Mouse (Mus musculus): ENCODE measurements around the gene Wdr20.
"Not testable (repeated sequence)": the region's sequence is repeated elsewhere in the genome, so short reads cannot be mapped to it uniquely, and the experiment has no call there.

Wdr20 gene

GRCm38 (mm10) chr12:110737170-110738157 is at the start of gene Wdr20:
TSS of gene Wdr20 (plus strand) at chr12:110737944.
- DNase-seq (ENCODE audit: low spot score in 2 of 2) = peak; percentile 95 to 100

GRCm38 (mm10) chr12:110688921-110689320 is 48.8 kb upstream of the Wdr20 start:
- not testable (repeated sequence) for DNase-seq (ENCODE audit: low spot score in 2 of 2)

- no peak for DNase-seq (ENCODE audit: low spot score in 2 of 2)
Measured at GRCm38 (mm10) chr12:110689919-110690643, 47.7 kb upstream of the Wdr20 start.

- DNase-seq (ENCODE audit: low spot score in 2 of 2) = not testable (repeated sequence)
Measured at GRCm38 (mm10) chr12:110693378-110693777, 44.4 kb upstream of the Wdr20 start.

- DNase-seq (ENCODE audit: low spot score in 2 of 2) = peak; percentile 37 to 57
Measured at GRCm38 (mm10) chr12:110695676-110696171, 42.0 kb upstream of the Wdr20 start.

GRCm38 (mm10) chr12:110696173-110696974 is 41.4 kb upstream of the Wdr20 start:
- peak; percentile 97 to 99 for DNase-seq (ENCODE audit: low spot score in 2 of 2)

GRCm38 (mm10) chr12:110696975-110697400 is 40.8 kb upstream of the Wdr20 start:
- no peak for DNase-seq (ENCODE audit: low spot score in 2 of 2)

- no peak for DNase-seq (ENCODE audit: low spot score in 2 of 2)
Measured at GRCm38 (mm10) chr12:110697457-110697856, 40.3 kb upstream of the Wdr20 start.

GRCm38 (mm10) chr12:110698080-110698479 is 39.7 kb upstream of the Wdr20 start:
- no peak for DNase-seq (ENCODE audit: low spot score in 2 of 2)

- no peak for DNase-seq (ENCODE audit: low spot score in 2 of 2)
Measured at GRCm38 (mm10) chr12:110698523-110699170, 39.1 kb upstream of the Wdr20 start.

GRCm38 (mm10) chr12:110699171-110699547 is 38.6 kb upstream of the Wdr20 start:
- no peak for DNase-seq (ENCODE audit: low spot score in 2 of 2)

- no peak for DNase-seq (ENCODE audit: low spot score in 2 of 2)
Measured at GRCm38 (mm10) chr12:110700730-110701129, 37.0 kb upstream of the Wdr20 start.

- not testable (repeated sequence) for DNase-seq (ENCODE audit: low spot score in 2 of 2)
Measured at GRCm38 (mm10) chr12:110701363-110701762, 36.4 kb upstream of the Wdr20 start.

- no peak for DNase-seq (ENCODE audit: low spot score in 2 of 2)
Measured at GRCm38 (mm10) chr12:110702556-110702955, 35.2 kb upstream of the Wdr20 start, which contains the start of gene Hsp90aa1. TSS of gene Hsp90aa1 (minus strand) at chr12:110702728.

GRCm38 (mm10) chr12:110703008-110703471 is 34.7 kb upstream of the Wdr20 start:
- peak; percentile 56 to 85 for DNase-seq (ENCODE audit: low spot score in 2 of 2)

GRCm38 (mm10) chr12:110703682-110704081 is 34.1 kb upstream of the Wdr20 start:
- DNase-seq (ENCODE audit: low spot score in 2 of 2) = no peak

GRCm38 (mm10) chr12:110705419-110705818 is 32.3 kb upstream of the Wdr20 start:
- not testable (repeated sequence) for DNase-seq (ENCODE audit: low spot score in 2 of 2)

GRCm38 (mm10) chr12:110706337-110707231 is 31.2 kb upstream of the Wdr20 start:
- peak in 1 of 2 experiments; percentile 47 for DNase-seq (ENCODE audit: low spot score in 2 of 2)

- DNase-seq (ENCODE audit: low spot score in 2 of 2) = no peak
Measured at GRCm38 (mm10) chr12:110707451-110707850, 30.3 kb upstream of the Wdr20 start.

- no peak for DNase-seq (ENCODE audit: low spot score in 2 of 2)
Measured at GRCm38 (mm10) chr12:110711270-110711669, 26.5 kb upstream of the Wdr20 start.

Measured in thymus, postnatal 10 days (tissue).